In the genomic region with DNA sequence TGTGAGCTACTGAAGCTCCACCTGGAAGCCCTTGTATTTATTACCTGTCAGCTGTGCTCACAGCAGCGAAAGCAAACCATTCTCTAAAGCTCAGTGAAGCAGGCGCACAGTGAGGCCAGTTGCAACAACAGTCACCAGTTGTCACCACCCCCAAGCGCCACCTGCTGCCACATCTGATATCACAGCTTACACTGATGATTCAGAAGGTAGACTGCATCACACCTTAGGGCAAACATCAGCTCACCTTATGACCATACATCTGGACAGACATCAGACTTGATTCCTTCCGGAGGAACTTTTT, we compare ENCODE assay signal across 8 mouse cellular contexts.
DNase-seq lines count a peak whose midpoint lies in the region; ATAC-seq lines count a peak whose summit lies in the region.

No protein-coding gene starts in this region.

- H3K9ac ChIP-seq in neural tube, embryonic 15.5 days (replicated peaks), result no peak overlapping the region
- no peak overlapping the region for H3K9ac ChIP-seq in midbrain, embryonic 16.5 days (ENCODE audit: low read depth, low read length)

- peak; percentile 39 for DNase-seq in neural tube, embryonic 10.5 days (ENCODE audit: extremely low spot score, low spot score)
- DNase-seq in adrenal gland, adult (ENCODE audit: inconsistent age in 2 of 2, low spot score in 1 of 2), result peak; percentile 82 to 95
- DNase-seq in gastrocnemius, adult 18-20 months (ENCODE audit: low spot score), result peak; percentile 57
- DNase-seq in kidney, postnatal 25 days, result peak; percentile 84 to 89
- peak; percentile 83 to 94 for DNase-seq in spleen, postnatal 4 days (ENCODE audit: low spot score in 2 of 2)

- ATAC-seq in neural tube, embryonic 15.5 days (ENCODE audit: low FRiP score), result no peak
- no peak for ATAC-seq in midbrain, embryonic 16.5 days

- H3K36me3 ChIP-seq in neural tube, embryonic 15.5 days, result no peaks in the 10 kb centered on the region
- peaks cover 30% of the 10 kb centered on the region for H3K36me3 ChIP-seq in megakaryocyte, embryonic 14.5 days (replicated peaks; ENCODE audit: low read length)
- no peaks in the 10 kb centered on the region for H3K36me3 ChIP-seq in midbrain, embryonic 16.5 days (ENCODE audit: control insufficient read depth, insufficient read depth, low read length)

- peaks cover 31% of the 10 kb centered on the region for H3K4me1 ChIP-seq in neural tube, embryonic 15.5 days
- peaks cover 96% of the 10 kb centered on the region for H3K4me1 ChIP-seq in megakaryocyte, embryonic 14.5 days
- peaks cover 9% of the 10 kb centered on the region; the same call in 1 of the 2 replicates for H3K4me1 ChIP-seq in midbrain, embryonic 16.5 days (ENCODE audit: control insufficient read depth, insufficient read depth, low read length)

- H3K27me3 ChIP-seq in neural tube, embryonic 15.5 days (replicated peaks), result no peaks in the 10 kb centered on the region
- H3K27me3 ChIP-seq in megakaryocyte, embryonic 14.5 days (replicated peaks), result no peaks in the 10 kb centered on the region
- no peaks in the 10 kb centered on the region for H3K27me3 ChIP-seq in midbrain, embryonic 16.5 days (ENCODE audit: control insufficient read depth, insufficient read depth, low read depth, low read length)

- no peak overlapping the region for H3K4me2 ChIP-seq in neural tube, embryonic 15.5 days
- no peak overlapping the region for H3K4me2 ChIP-seq in midbrain, embryonic 16.5 days (ENCODE audit: low read length)

- no peaks in the 10 kb centered on the region for H3K9me3 ChIP-seq in neural tube, embryonic 15.5 days (replicated peaks)
- no peaks in the 10 kb centered on the region for H3K9me3 ChIP-seq in megakaryocyte, embryonic 14.5 days
- no peaks in the 10 kb centered on the region for H3K9me3 ChIP-seq in midbrain, embryonic 16.5 days (replicated peaks; ENCODE audit: control insufficient read depth, low read length, poor library complexity, severe bottlenecking)

- H3K27ac ChIP-seq in neural tube, embryonic 15.5 days (replicated peaks), result no peak overlapping the region
- no peak overlapping the region for H3K27ac ChIP-seq in midbrain, embryonic 16.5 days (ENCODE audit: low read length)

- WGBS in neural tube, embryonic 15.5 days, result 47% methylated on average over 4 of the region's 4 CpGs
- 57% methylated on average over 4 of the region's 4 CpGs for WGBS in midbrain, embryonic 16.5 days

- H3K4me3 ChIP-seq in neural tube, embryonic 15.5 days (replicated peaks), result no peak overlapping the region
- peak overlapping the region; percentile 6 for H3K4me3 ChIP-seq in megakaryocyte, embryonic 14.5 days (replicated peaks)
- H3K4me3 ChIP-seq in midbrain, embryonic 16.5 days (ENCODE audit: low read depth, low read length), result no peak overlapping the region
